Mouse (Mus musculus): ENCODE results near the gene Zfp300.

- peak; percentile 30; the same call in 1 of the 2 replicates for TF ChIP-seq POLR2A (IDR thresholded peaks at IDR 0.05; ENCODE audit: low read depth, low read length)
- no peak for TF ChIP-seq CTCF (IDR thresholded peaks at IDR 0.05; ENCODE audit: extremely low read depth, insufficient read depth, insufficient read length, insufficient replicate concordance)
Observed at GRCm38 (mm10) chrX:21061866-21062543, 27.3 kb downstream of the Zfp300 start, which contains the start of gene Zfp182.

Measured in spleen, adult 2 months (tissue).